Mouse (Mus musculus) lung, postnatal 14 days (tissue): Measurements from ENCODE around the gene Obp2a.
"Not testable (repeated sequence)": the region's sequence is repeated elsewhere in the genome, so short reads cannot be mapped to it uniquely, and the experiment has no call there.

ENCODE experiments used
- DNase-seq: peaks from one replicate; pipeline ENCODE4 v3.0.0; 2021

Gene Obp2a

GRCm38 (mm10) chr2:25699743-25700142 is at the start of gene Obp2a:
TSS of gene Obp2a (plus strand) at chr2:25700043.
- DNase-seq: not testable (repeated sequence)

DNA sequence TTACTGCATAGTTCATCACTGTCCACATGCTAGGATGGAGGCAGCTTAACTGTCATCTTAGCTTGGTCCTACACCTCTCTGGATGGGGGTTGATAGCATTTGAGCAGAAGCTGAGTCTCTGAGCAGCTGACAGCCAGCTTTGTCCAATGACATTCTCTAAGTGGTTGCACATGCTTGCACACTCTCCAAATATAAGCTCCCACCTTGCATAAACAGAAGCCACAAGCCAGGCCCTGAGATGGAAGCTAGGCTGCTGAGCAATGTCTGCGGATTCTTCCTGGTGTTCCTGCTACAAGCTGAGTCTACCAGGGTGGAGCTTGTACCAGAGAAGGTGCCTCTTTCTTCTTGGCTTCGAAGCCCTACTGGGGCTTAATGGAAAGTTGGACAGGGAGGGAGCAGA is 46.9 kb upstream of the Obp2a start, which contains the start of gene Lcn8:
TSS of gene Lcn8 (plus strand) at position 219 of the 400 bp plus-strand sequence.
- no peak for DNase-seq

DNA sequence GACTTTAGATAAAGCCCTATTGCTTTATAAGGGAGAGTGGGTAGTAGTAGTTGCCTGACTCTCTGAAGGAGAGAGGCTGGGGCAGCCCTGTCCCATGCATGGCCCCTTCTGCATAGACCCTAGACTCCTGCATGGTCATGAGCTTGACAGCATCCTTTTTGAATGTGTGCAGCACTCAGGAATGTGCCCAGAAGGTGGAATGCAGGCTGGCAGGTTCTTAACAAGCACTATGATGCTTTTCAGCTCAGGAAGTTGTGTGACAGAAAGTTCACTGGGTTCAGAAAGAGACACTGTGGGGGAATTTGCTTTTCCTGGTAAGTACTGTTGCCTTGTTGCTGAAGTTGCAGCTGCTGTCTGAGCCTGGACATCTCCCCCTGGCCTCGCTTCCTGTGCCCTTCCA is 45.3 kb upstream of the Obp2a start:
- DNase-seq: no peak

- DNase-seq: peak; percentile 31
These were observed 43.2 kb upstream of the Obp2a start for GRCm38 (mm10) chr2:25656691-25657090.

DNA sequence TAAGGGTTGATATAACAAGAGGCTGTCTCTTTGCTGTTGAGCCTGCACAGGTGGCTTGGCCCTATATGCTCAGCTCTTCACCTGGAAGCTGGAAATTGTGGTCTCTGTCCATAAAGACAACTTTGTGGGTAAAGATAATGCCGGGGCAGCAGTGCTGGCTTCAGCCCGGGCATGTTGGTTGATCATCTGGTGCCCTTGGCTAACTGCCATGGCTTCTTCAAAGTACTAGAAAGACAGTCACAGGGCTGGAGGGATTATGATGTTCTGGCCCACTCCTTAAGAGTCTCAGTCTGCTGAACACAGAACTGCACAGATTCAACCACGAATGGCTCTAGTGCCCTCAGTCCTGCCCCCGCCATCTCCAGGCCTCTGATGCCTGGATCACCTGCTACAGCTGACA is 42.6 kb upstream of the Obp2a start:
- DNase-seq: no peak

- DNase-seq: no peak
These were observed 42.2 kb upstream of the Obp2a start, which contains the start of gene Lcn5 for GRCm38 (mm10) chr2:25657652-25658051. TSS of gene Lcn5 (plus strand) at chr2:25657952.

GRCm38 (mm10) chr2:25660279-25660678 is 39.6 kb upstream of the Obp2a start:
- no peak for DNase-seq

- no peak for DNase-seq
These were observed 38.4 kb upstream of the Obp2a start for GRCm38 (mm10) chr2:25661245-25661970.

DNA sequence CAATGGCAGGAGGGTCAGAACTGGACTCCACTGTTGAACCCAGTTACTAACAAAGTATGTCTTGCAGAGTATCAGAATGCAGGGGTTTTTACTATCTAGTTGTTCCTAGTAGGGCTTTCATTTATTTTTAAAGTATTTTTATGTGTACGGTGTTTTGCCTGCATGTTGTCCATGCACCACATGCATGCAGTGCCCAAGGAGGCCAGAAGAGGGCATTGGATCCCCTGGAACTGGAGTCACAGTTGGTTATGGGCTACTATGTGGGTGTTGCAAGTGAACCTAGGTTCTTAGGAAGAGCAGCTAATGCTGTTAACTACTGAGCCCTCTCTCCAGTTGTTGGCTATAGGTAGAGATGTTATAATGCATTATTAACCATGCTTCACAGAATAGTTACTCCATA is 36.3 kb upstream of the Obp2a start:
- DNase-seq: peak; percentile 59

GRCm38 (mm10) chr2:25664125-25664524 is 35.7 kb upstream of the Obp2a start:
- no peak for DNase-seq

DNA sequence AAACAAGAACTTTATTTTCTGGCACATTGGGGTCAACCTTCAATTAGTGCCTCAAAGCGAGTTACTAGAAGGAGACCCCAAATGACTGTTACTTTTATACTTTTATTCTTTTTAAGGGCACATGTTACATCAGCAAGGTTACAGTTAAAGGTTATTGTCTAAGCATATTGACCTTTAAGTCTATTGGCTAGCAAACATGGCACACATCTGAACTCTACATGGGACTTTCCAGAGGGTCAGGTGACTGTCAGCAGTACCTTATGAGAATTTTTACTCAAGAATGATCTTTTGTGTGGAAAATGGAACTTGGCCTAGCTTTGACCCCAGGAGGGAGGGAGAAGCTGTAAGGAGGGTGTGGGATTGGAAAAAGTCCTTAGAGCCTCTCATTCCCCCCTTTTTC is 33.3 kb upstream of the Obp2a start:
- no peak for DNase-seq

GRCm38 (mm10) chr2:25676486-25676885 is 23.4 kb upstream of the Obp2a start, which contains the start of gene Lcn6:
TSS of gene Lcn6 (plus strand) at chr2:25676786.
- no peak for DNase-seq

GRCm38 (mm10) chr2:25679559-25679958 is 20.3 kb upstream of the Obp2a start:
- DNase-seq: no peak

DNA sequence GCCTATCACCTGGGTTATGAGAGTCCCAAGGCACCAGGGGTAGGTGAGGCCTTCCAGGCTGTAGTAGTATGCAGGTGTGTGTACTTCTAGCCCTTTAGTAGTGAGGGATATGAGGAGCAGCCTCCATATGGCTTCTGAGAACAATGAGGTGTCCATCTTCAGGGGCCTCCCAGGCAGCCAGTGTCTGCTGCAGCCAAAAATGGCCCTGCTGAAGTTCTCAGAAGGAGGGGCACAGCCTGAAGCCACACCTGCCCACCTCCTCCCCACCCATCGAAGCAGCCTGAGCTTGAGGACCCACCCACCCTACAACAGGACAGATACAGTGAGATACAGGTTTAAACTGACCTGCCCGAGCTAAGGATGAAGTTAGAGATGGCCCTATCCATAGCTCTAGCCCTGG is 17.4 kb upstream of the Obp2a start, which contains the start of gene Lcn10:
TSS of gene Lcn10 (plus strand) at position 301 of the 400 bp plus-strand sequence.
- DNase-seq: no peak

DNA sequence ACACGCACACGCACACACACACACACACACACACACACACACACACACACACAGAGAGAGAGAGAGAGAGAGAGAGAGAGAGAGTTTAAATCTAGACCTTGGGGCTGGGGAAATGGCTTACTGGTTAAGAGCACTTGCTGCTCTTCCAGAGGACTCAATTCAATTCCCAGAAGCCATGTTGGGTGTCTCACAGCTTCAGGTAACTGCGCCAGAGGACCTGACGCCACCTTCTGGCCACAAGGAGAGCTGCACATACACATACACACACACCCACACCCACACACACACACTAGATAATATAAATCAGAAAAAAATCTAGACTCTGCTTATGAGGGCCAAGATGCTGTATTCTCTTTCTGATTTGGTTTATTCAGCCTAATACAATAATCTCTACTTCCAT is 12.9 kb upstream of the Obp2a start:
- no peak for DNase-seq

GRCm38 (mm10) chr2:25694605-25695004 is 5.2 kb upstream of the Obp2a start:
- DNase-seq: peak; percentile 77

DNA sequence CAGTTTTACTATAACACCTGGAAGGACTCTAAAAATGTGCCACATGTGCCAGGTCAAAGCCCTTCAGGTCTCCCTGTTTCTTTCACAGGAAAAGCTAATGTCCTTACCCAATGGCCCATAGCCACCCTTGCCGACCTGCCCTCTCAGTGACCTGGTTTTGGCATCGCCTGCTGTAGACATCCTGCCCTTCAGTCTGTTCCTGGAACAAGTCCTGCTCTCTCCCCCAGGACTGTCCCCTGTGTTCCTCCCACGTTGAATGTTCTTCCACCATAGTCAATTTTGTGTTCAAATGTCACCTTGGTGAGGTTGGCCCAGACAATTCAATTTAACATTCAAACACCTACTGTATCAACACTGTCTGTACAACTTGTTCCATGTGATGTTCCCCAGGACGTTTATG is 2.9 kb upstream of the Obp2a start:
- no peak for DNase-seq

GRCm38 (mm10) chr2:25698696-25699095 is 1.1 kb upstream of the Obp2a start:
- DNase-seq: no peak

DNA sequence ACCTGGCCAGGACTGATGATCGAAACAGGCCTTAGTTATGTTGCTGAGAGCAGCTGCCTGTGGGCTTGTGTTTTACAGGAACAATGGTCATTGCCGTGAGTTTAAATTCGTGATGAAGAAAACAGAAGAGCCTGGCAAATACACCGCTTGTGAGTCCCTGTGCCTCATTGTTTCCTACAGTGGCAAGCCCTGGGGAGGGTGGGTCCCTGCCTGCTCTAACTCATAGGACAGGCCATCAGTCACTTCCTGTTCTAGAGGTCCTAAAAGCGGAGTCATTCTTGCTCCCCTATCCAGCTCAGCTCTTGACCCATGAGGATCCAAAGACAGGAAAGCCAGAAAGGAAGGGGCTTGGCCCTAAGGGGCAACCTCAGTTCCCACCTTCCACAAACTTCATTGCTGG is 1.2 kb downstream of the Obp2a start:
- DNase-seq: no peak

DNA sequence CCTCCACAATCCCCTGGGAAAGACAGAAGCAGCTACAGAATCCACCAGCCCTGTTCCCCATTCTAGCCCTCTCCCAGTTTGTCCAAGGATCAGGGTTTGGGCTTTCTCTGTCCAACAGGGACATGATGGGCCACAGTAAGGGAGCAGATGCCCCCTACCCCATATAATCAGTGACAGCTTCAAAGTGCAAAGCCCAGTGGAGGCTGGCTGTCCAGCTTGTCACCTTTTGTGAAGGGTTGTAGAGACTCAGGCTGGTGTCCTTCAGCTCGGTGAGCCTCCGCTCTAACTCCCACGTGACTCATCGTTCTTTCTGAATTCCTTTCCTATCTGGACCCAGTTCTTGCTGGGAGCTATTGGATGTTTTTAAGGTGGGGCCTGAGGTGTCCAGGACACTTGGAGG is 3.9 kb downstream of the Obp2a start:
- no peak for DNase-seq

DNA sequence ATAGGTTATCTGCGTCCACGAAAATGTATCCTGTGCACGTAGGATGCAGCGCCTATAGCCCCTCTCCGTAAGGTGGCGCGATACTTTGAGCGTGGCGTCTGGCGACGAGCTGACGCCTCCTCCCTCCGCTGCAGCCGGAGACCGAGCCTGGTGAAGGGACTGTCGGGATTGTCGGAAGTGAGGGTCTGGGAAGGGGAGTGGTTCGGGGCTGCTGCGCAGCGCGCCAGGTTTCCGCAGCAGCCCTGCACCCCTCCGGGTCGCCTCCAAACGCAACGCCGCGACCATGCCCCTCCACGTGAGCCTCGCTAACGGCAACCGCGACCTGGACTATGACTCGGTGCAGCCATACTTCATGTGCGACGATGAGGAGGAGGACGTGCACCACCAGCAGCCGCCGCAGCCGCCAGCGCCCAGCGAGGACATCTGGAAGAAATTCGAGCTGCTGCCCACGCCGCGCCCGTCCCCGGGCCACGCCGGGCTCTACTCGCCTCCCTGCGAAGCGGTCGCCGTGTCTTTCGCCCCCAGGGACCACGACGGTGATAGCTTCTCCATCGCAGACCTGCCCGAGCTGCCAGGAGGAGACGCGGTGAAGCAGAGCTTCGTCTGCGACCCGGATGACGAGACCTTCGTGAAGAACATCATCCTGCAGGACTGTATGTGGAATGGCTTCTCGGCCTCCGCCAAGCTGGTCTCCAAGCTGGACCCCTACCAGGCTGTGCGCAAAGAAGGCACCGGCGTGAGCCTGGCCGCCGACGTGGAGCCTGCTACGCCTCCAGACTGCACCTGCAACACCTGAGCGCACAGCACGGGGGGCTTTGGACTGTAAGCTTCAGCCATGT is 7.0 kb downstream of the Obp2a start, which contains the start of gene Bmyc:
TSS of gene Bmyc (plus strand) at position 97 of the 839 bp plus-strand sequence.
- peak; percentile 76 for DNase-seq

- no peak for DNase-seq
These were observed 8.3 kb downstream of the Obp2a start for GRCm38 (mm10) chr2:25708121-25708520.

DNA sequence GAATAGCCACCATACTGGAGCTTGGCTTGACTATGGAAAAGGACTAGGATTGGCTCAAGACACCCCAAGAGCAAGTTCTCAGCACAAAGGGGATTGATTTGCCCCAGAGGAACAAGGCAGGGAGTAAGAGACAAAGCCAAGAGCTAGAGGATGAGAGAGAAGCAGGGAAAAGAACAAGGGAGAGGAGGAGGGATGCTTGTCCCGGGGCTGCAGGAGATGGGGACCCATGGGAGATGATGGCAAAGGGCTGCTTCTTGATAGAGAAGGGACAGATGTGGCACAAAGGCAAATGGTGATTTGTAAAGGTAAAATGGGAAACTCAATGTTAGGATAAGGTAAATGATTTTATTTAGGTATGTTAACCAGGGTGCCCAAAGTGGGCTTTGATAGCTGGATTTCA is 9.2 kb downstream of the Obp2a start:
- not testable (repeated sequence) for DNase-seq

GRCm38 (mm10) chr2:25709791-25710190 is 9.9 kb downstream of the Obp2a start:
- not testable (repeated sequence) for DNase-seq
